Mouse (Mus musculus): ENCODE data around the gene Ugt8a. TPM values are rescaled to one million over a fixed set of nuclear protein-coding genes. Genes with fewer than 3 reads are reported as not detected.

The Ugt8a gene
- polyA plus RNA-seq, 1 experiment from 2014 or later: 1.3 TPM

- no peak overlapping the region for H3K4me3 ChIP-seq
- no peaks in the 10 kb centered on the region for H3K9me3 ChIP-seq
- ATAC-seq (ENCODE audit: insufficient number of reproducible peaks, insufficient read depth, low FRiP score, low TSS enrichment): no peak
- no peak overlapping the region for H3K9ac ChIP-seq
- peaks cover 33% of the 10 kb centered on the region for H3K27me3 ChIP-seq
- no peak overlapping the region for H3K27ac ChIP-seq
- H3K4me2 ChIP-seq (replicated peaks): no peak overlapping the region
- H3K36me3 ChIP-seq: no peaks in the 10 kb centered on the region
- peaks cover 13% of the 10 kb centered on the region for H3K4me1 ChIP-seq
Observed at GRCm38 (mm10) chr3:125935796-125936195, 2.6 kb downstream of the Ugt8a start.

GRCm38 (mm10) chr3:125932594-125933237 is 5.7 kb downstream of the Ugt8a start:
- Histone ChIP-seq H3K9me3 (no peaks in the 10 kb centered on the region), H3K4me3 (no peak overlapping the region)
- ATAC-seq (ENCODE audit: insufficient number of reproducible peaks, insufficient read depth, low FRiP score, low TSS enrichment): no peak

GRCm38 (mm10) chr3:125931059-125931458 is 7.4 kb downstream of the Ugt8a start:
- Histone ChIP-seq H3K4me3 (no peak overlapping the region), H3K9me3 (no peaks in the 10 kb centered on the region), H3K4me2 (replicated peaks) (no peak overlapping the region), H3K9ac (no peak overlapping the region), H3K36me3 (no peaks in the 10 kb centered on the region), H3K27ac (no peak overlapping the region), H3K4me1 (no peaks in the 10 kb centered on the region), H3K27me3 (no peaks in the 10 kb centered on the region)
- no peak for ATAC-seq (ENCODE audit: insufficient number of reproducible peaks, insufficient read depth, low FRiP score, low TSS enrichment)
- 29% methylated on average over 1 of the region's 1 CpGs for WGBS

More at GRCm38 (mm10) chr3:125932594-125933237, 5.7 kb downstream of the Ugt8a start:
- 85% methylated on average over 3 of the region's 3 CpGs for WGBS
- H3K27ac ChIP-seq: no peak overlapping the region
- H3K36me3 ChIP-seq: no peaks in the 10 kb centered on the region
- H3K27me3 ChIP-seq: peaks cover 10% of the 10 kb centered on the region
- H3K9ac ChIP-seq: no peak overlapping the region
- H3K4me1 ChIP-seq: peaks cover 6% of the 10 kb centered on the region
- H3K4me2 ChIP-seq (replicated peaks): no peak overlapping the region

- no peak overlapping the region for H3K9ac ChIP-seq
- H3K4me1 ChIP-seq: no peaks in the 10 kb centered on the region
- no peak overlapping the region for H3K4me2 ChIP-seq (replicated peaks)
- H3K9me3 ChIP-seq: no peaks in the 10 kb centered on the region
- no peaks in the 10 kb centered on the region for H3K27me3 ChIP-seq
- no peaks in the 10 kb centered on the region for H3K36me3 ChIP-seq
- H3K4me3 ChIP-seq: no peak overlapping the region
- no peak overlapping the region for H3K27ac ChIP-seq
- ATAC-seq (ENCODE audit: insufficient number of reproducible peaks, insufficient read depth, low FRiP score, low TSS enrichment): no peak
- 72% methylated on average over 2 of the region's 2 CpGs for WGBS
Observed at GRCm38 (mm10) chr3:125920876-125921275, 17.5 kb downstream of the Ugt8a start.

GRCm38 (mm10) chr3:125898976-125899375 is 39.4 kb downstream of the Ugt8a start:
- no peak overlapping the region for H3K27ac ChIP-seq
- no peaks in the 10 kb centered on the region for H3K9me3 ChIP-seq
- ATAC-seq (ENCODE audit: insufficient number of reproducible peaks, insufficient read depth, low FRiP score, low TSS enrichment): no peak
- H3K4me1 ChIP-seq: no peaks in the 10 kb centered on the region
- H3K36me3 ChIP-seq: no peaks in the 10 kb centered on the region
- no peak overlapping the region for H3K4me2 ChIP-seq (replicated peaks)
- no peak overlapping the region for H3K4me3 ChIP-seq
- WGBS: 89% methylated on average over 1 of the region's 1 CpGs
- no peak overlapping the region for H3K9ac ChIP-seq
- H3K27me3 ChIP-seq: no peaks in the 10 kb centered on the region

GRCm38 (mm10) chr3:125887109-125887508 is 51.3 kb downstream of the Ugt8a start:
- WGBS: 50% methylated on average over 2 of the region's 2 CpGs
- H3K27ac ChIP-seq: no peak overlapping the region

GRCm38 (mm10) chr3:125884879-125885278 is 53.5 kb downstream of the Ugt8a start:
- WGBS: 81% methylated on average over 2 of the region's 2 CpGs
- no peak overlapping the region for H3K4me2 ChIP-seq (replicated peaks)
- no peaks in the 10 kb centered on the region for H3K27me3 ChIP-seq
- no peak overlapping the region for H3K9ac ChIP-seq
- H3K9me3 ChIP-seq: no peaks in the 10 kb centered on the region
- no peaks in the 10 kb centered on the region for H3K4me1 ChIP-seq
- H3K27ac ChIP-seq: no peak overlapping the region
- H3K4me3 ChIP-seq: no peak overlapping the region
- no peak for ATAC-seq (ENCODE audit: insufficient number of reproducible peaks, insufficient read depth, low FRiP score, low TSS enrichment)
- H3K36me3 ChIP-seq: no peaks in the 10 kb centered on the region

More at GRCm38 (mm10) chr3:125887109-125887508, 51.3 kb downstream of the Ugt8a start:
- H3K36me3 ChIP-seq: no peaks in the 10 kb centered on the region
- no peaks in the 10 kb centered on the region for H3K9me3 ChIP-seq
- no peak overlapping the region for H3K4me3 ChIP-seq
- H3K4me1 ChIP-seq: no peaks in the 10 kb centered on the region
- no peaks in the 10 kb centered on the region for H3K27me3 ChIP-seq
- H3K4me2 ChIP-seq (replicated peaks): no peak overlapping the region
- no peak overlapping the region for H3K9ac ChIP-seq
- ATAC-seq (ENCODE audit: insufficient number of reproducible peaks, insufficient read depth, low FRiP score, low TSS enrichment): no peak

GRCm38 (mm10) chr3:125884423-125884822 is 54.0 kb downstream of the Ugt8a start:
- no peak for ATAC-seq (ENCODE audit: insufficient number of reproducible peaks, insufficient read depth, low FRiP score, low TSS enrichment)
- Histone ChIP-seq H3K9ac (no peak overlapping the region), H3K27ac (no peak overlapping the region), H3K27me3 (no peaks in the 10 kb centered on the region), H3K4me3 (no peak overlapping the region), H3K4me2 (replicated peaks) (no peak overlapping the region), H3K36me3 (no peaks in the 10 kb centered on the region), H3K9me3 (no peaks in the 10 kb centered on the region), H3K4me1 (no peaks in the 10 kb centered on the region)
- 42% methylated on average over 2 of the region's 2 CpGs for WGBS

GRCm38 (mm10) chr3:125883009-125883408 is 55.4 kb downstream of the Ugt8a start:
- Histone ChIP-seq H3K27ac (no peak overlapping the region), H3K4me3 (no peak overlapping the region), H3K27me3 (no peaks in the 10 kb centered on the region), H3K36me3 (no peaks in the 10 kb centered on the region), H3K9me3 (no peaks in the 10 kb centered on the region), H3K9ac (no peak overlapping the region), H3K4me2 (replicated peaks) (no peak overlapping the region), H3K4me1 (no peaks in the 10 kb centered on the region)
- no peak for ATAC-seq (ENCODE audit: insufficient number of reproducible peaks, insufficient read depth, low FRiP score, low TSS enrichment)

GRCm38 (mm10) chr3:125881835-125882234 is 56.6 kb downstream of the Ugt8a start:
- no peak for ATAC-seq (ENCODE audit: insufficient number of reproducible peaks, insufficient read depth, low FRiP score, low TSS enrichment)
- Histone ChIP-seq H3K9me3 (no peaks in the 10 kb centered on the region), H3K36me3 (no peaks in the 10 kb centered on the region), H3K27me3 (no peaks in the 10 kb centered on the region), H3K4me2 (replicated peaks) (no peak overlapping the region), H3K9ac (no peak overlapping the region), H3K4me3 (no peak overlapping the region), H3K4me1 (no peaks in the 10 kb centered on the region), H3K27ac (no peak overlapping the region)

GRCm38 (mm10) chr3:125874371-125874770 is 64.0 kb downstream of the Ugt8a start:
- Histone ChIP-seq H3K9ac (no peak overlapping the region), H3K27ac (no peak overlapping the region), H3K4me2 (replicated peaks) (no peak overlapping the region), H3K27me3 (no peaks in the 10 kb centered on the region), H3K9me3 (no peaks in the 10 kb centered on the region), H3K36me3 (no peaks in the 10 kb centered on the region), H3K4me1 (no peaks in the 10 kb centered on the region), H3K4me3 (no peak overlapping the region)
- ATAC-seq (ENCODE audit: insufficient number of reproducible peaks, insufficient read depth, low FRiP score, low TSS enrichment): no peak
- WGBS: 87% methylated on average over 4 of the region's 4 CpGs

GRCm38 (mm10) chr3:125869873-125870272 is 68.5 kb downstream of the Ugt8a start:
- Histone ChIP-seq H3K4me2 (replicated peaks) (no peak overlapping the region), H3K36me3 (no peaks in the 10 kb centered on the region), H3K9me3 (no peaks in the 10 kb centered on the region), H3K27ac (no peak overlapping the region), H3K27me3 (no peaks in the 10 kb centered on the region), H3K9ac (no peak overlapping the region), H3K4me1 (no peaks in the 10 kb centered on the region), H3K4me3 (no peak overlapping the region)
- no peak for ATAC-seq (ENCODE audit: insufficient number of reproducible peaks, insufficient read depth, low FRiP score, low TSS enrichment)
- WGBS: 85% methylated on average over 4 of the region's 4 CpGs

GRCm38 (mm10) chr3:125861601-125862000 is 76.8 kb downstream of the Ugt8a start:
- H3K27me3 ChIP-seq: no peaks in the 10 kb centered on the region
- H3K27ac ChIP-seq: no peak overlapping the region
- no peaks in the 10 kb centered on the region for H3K4me1 ChIP-seq
- H3K9me3 ChIP-seq: no peaks in the 10 kb centered on the region
- no peak overlapping the region for H3K4me2 ChIP-seq (replicated peaks)
- no peaks in the 10 kb centered on the region for H3K36me3 ChIP-seq
- ATAC-seq (ENCODE audit: insufficient number of reproducible peaks, insufficient read depth, low FRiP score, low TSS enrichment): no peak
- 80% methylated on average over 3 of the region's 3 CpGs for WGBS
- no peak overlapping the region for H3K9ac ChIP-seq
- H3K4me3 ChIP-seq: no peak overlapping the region
